ENCODE assay signal across 14 mouse cellular contexts in the genomic region with DNA sequence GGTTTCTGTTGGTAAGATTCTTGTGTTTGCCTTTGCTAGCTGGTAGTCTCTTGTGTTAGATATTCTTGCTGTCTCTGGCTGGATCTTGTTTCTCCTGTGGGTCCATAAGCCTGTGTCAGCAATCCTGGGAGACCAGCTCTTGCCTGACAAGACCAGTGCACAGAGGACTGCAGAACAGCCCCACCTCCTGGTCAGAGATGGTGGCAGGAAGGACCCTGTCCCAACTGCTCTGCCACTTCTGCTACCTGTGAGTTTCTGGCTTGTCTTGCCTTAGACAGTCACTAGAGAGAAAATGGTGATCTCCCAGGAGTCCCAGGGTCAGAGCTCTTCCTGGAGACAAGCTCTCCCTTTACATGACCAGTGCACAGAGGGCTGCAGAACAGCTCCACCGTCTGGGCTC.
DNase-seq lines count a peak whose midpoint lies in the region; ATAC-seq and TF ChIP-seq lines count a peak whose summit lies in the region.
"Had no signal": no experiment of that assay in that cellular context is flagged by ENCODE, and none has a peak within 500 bp of the region (broad histone marks: within the 10 kb centered on the region; RNA-seq: fewer than 3 reads in every experiment).

No protein-coding gene starts in this region.

- intact Hi-C loops in left cerebral cortex, postnatal 4 days (cut with DNase I) = no loop called here

- no peaks in the 10 kb centered on the region for H3K9me3 ChIP-seq in forebrain, embryonic 11.5 days (ENCODE audit: control insufficient read depth, low read length)
- no peaks in the 10 kb centered on the region for H3K9me3 ChIP-seq in forebrain, postnatal 0 days (ENCODE audit: low read length)
- H3K9me3 ChIP-seq: limb, embryonic 13.5 days had no signal

- no peak overlapping the region for H3K4me3 ChIP-seq in forebrain, embryonic 11.5 days (ENCODE audit: low read depth, low read length)
- no peak overlapping the region for H3K4me3 ChIP-seq in forebrain, postnatal 0 days (ENCODE audit: low read depth, low read length)
- H3K4me3 ChIP-seq: limb, embryonic 13.5 days had no signal

- peak; percentile 50 for DNase-seq in forebrain, embryonic 11.5 days (ENCODE audit: low spot score)
- no peak for DNase-seq in forebrain, postnatal 0 days
- DNase-seq in left cerebral cortex, postnatal 4 days = peak; percentile 9
- no peak for DNase-seq in left cerebral cortex, adult 9 months (ENCODE audit: low spot score in 2 of 2)
- DNase-seq in retina, embryonic 14.5 days (ENCODE audit: low spot score) = peak; percentile 33
- DNase-seq in retina, postnatal 1 day = no peak
- DNase-seq in right cerebral cortex, postnatal 4 days = no peak
- DNase-seq in right cerebral cortex, adult 2 months (ENCODE audit: low spot score in 2 of 2) = no peak
- DNase-seq: cerebellum, adult 9-11 months; gastrocnemius, postnatal 36 days; kidney, postnatal 25 days; thymus, postnatal 25 days had no signal

- H3K36me3 ChIP-seq in forebrain, embryonic 11.5 days (ENCODE audit: control insufficient read depth, insufficient read depth, low read length) = no peaks in the 10 kb centered on the region
- H3K36me3 ChIP-seq in forebrain, postnatal 0 days (ENCODE audit: insufficient read depth) = no peaks in the 10 kb centered on the region
- H3K36me3 ChIP-seq: limb, embryonic 13.5 days had no signal

- no peak for TF ChIP-seq CTCF in forebrain, postnatal 0 days (IDR thresholded peaks at IDR 0.05; ENCODE audit: low read depth)

- H3K9ac ChIP-seq in forebrain, embryonic 11.5 days (ENCODE audit: low read length) = no peak overlapping the region
- no peak overlapping the region for H3K9ac ChIP-seq in forebrain, postnatal 0 days
- H3K9ac ChIP-seq: limb, embryonic 13.5 days had no signal

- ATAC-seq in forebrain, embryonic 11.5 days (replicated peaks; ENCODE audit: low FRiP score) = peak; percentile 55; the same call in 1 of the 2 replicates
- no peak for ATAC-seq in forebrain, postnatal 0 days
- ATAC-seq: forebrain, embryonic 16.5 days had no signal

- no peaks in the 10 kb centered on the region for H3K27me3 ChIP-seq in forebrain, embryonic 11.5 days (ENCODE audit: control insufficient read depth, insufficient read depth, low read length)
- H3K27me3 ChIP-seq in forebrain, postnatal 0 days (ENCODE audit: insufficient read depth, low read length) = no peaks in the 10 kb centered on the region
- H3K27me3 ChIP-seq: limb, embryonic 13.5 days had no signal

- H3K27ac ChIP-seq in forebrain, embryonic 11.5 days (ENCODE audit: low read depth, low read length) = no peak overlapping the region
- H3K27ac ChIP-seq in forebrain, postnatal 0 days (ENCODE audit: low read depth, low read length) = no peak overlapping the region
- H3K27ac ChIP-seq: limb, embryonic 13.5 days had no signal

- WGBS in forebrain, embryonic 11.5 days = 0% methylated on average over 1 of the region's 1 CpGs
- 9% methylated on average over 1 of the region's 1 CpGs for WGBS in forebrain, postnatal 0 days

- no peak overlapping the region for H3K4me2 ChIP-seq in forebrain, embryonic 11.5 days (ENCODE audit: low read depth, low read length, severe bottlenecking)
- H3K4me2 ChIP-seq in forebrain, postnatal 0 days (ENCODE audit: low read depth) = no peak overlapping the region
- H3K4me2 ChIP-seq: limb, embryonic 13.5 days had no signal

- H3K4me1 ChIP-seq in forebrain, embryonic 11.5 days (replicated peaks; ENCODE audit: control insufficient read depth, insufficient read depth, low read length) = no peaks in the 10 kb centered on the region
- no peaks in the 10 kb centered on the region for H3K4me1 ChIP-seq in forebrain, postnatal 0 days (ENCODE audit: insufficient read depth)
- H3K4me1 ChIP-seq: limb, embryonic 13.5 days had no signal

Comparison
In these comparisons a context has a peak if more than half of its experiments do, and no peak if none do; other contexts are left out.
1. DNase-seq: peak in forebrain, embryonic 11.5 days (single experiment), left cerebral cortex, postnatal 4 days (single experiment) and retina, embryonic 14.5 days (single experiment); none in forebrain, postnatal 0 days (single experiment), left cerebral cortex, adult 9 months (0 of 2), retina, postnatal 1 day (single experiment), right cerebral cortex, postnatal 4 days (single experiment) and right cerebral cortex, adult 2 months (0 of 2).